Mouse (Mus musculus): ENCODE data around the gene Snx21. TPM values are rescaled to one million over a fixed set of nuclear protein-coding genes. Genes with fewer than 3 reads are reported as not detected.

The Snx21 gene
- total RNA-seq, 2 experiments from 2014 or later: 24.7 to 27.5 TPM

- peak; percentile 98 for DNase-seq (ENCODE audit: low spot score)
- intact Hi-C loops (cut with DNase I): no loop called here
Observed at GRCm38 (mm10) chr2:164769258-164770037, 16.2 kb upstream of the Snx21 start, which contains the start of gene Ube2c. Gene Ube2c (plus strand): TSS chr2:164769898.

GRCm38 (mm10) chr2:164770279-164770678 lies 15.3 kb upstream of the Snx21 start:
- intact Hi-C loops (cut with DNase I): no loop called here
- no peak for DNase-seq (ENCODE audit: low spot score)

- no peak for DNase-seq (ENCODE audit: low spot score)
- intact Hi-C loops (cut with DNase I): no loop called here
Observed at GRCm38 (mm10) chr2:164771123-164771522, 14.5 kb upstream of the Snx21 start.

- DNase-seq (ENCODE audit: low spot score): no peak
- intact Hi-C loops (cut with DNase I): no loop called here
Observed at GRCm38 (mm10) chr2:164773229-164773988, 12.2 kb upstream of the Snx21 start.

- intact Hi-C loops (cut with DNase I): no loop called here
- no peak for DNase-seq (ENCODE audit: low spot score)
Observed at GRCm38 (mm10) chr2:164773989-164774364, 11.6 kb upstream of the Snx21 start.

GRCm38 (mm10) chr2:164776130-164776529 lies 9.5 kb upstream of the Snx21 start:
- intact Hi-C loops (cut with DNase I): no loop called here
- no peak for DNase-seq (ENCODE audit: low spot score)

GRCm38 (mm10) chr2:164776801-164777200 lies 8.8 kb upstream of the Snx21 start:
- no peak for DNase-seq (ENCODE audit: low spot score)
- intact Hi-C loops (cut with DNase I): no loop called here

- DNase-seq (ENCODE audit: low spot score): no peak
- intact Hi-C loops (cut with DNase I): no loop called here
Observed at GRCm38 (mm10) chr2:164777246-164778014, 8.2 kb upstream of the Snx21 start.

- DNase-seq (ENCODE audit: low spot score): no peak
- intact Hi-C loops (cut with DNase I): no loop called here
Observed at GRCm38 (mm10) chr2:164778015-164778287, 7.7 kb upstream of the Snx21 start.

GRCm38 (mm10) chr2:164778809-164779208 lies 6.8 kb upstream of the Snx21 start:
- DNase-seq (ENCODE audit: low spot score): no peak
- intact Hi-C loops (cut with DNase I): no loop called here

GRCm38 (mm10) chr2:164779481-164780086 lies 6.0 kb upstream of the Snx21 start, which contains the start of gene Tnnc2:
Gene Tnnc2 (minus strand): TSS chr2:164779967.
- intact Hi-C loops (cut with DNase I): no loop called here
- DNase-seq (ENCODE audit: low spot score): no peak

- no peak for DNase-seq (ENCODE audit: low spot score)
- intact Hi-C loops (cut with DNase I): no loop called here
Observed at GRCm38 (mm10) chr2:164781876-164782275, 3.7 kb upstream of the Snx21 start.

GRCm38 (mm10) chr2:164783926-164784581 lies 1.6 kb upstream of the Snx21 start:
- intact Hi-C loops (cut with DNase I): no loop called here
- DNase-seq (ENCODE audit: low spot score): no peak

- DNase-seq (ENCODE audit: low spot score): no peak
- intact Hi-C loops (cut with DNase I): no loop called here
Observed at GRCm38 (mm10) chr2:164784869-164785420, 678 bp upstream of the Snx21 start.

- DNase-seq (ENCODE audit: low spot score): no peak
- intact Hi-C loops (cut with DNase I): no loop called here
Observed at GRCm38 (mm10) chr2:164786388-164786885, 814 bp downstream of the Snx21 start.

GRCm38 (mm10) chr2:164787032-164787431 lies 1.4 kb downstream of the Snx21 start:
- intact Hi-C loops (cut with DNase I): no loop called here
- no peak for DNase-seq (ENCODE audit: low spot score)

GRCm38 (mm10) chr2:164787779-164788178 lies 2.2 kb downstream of the Snx21 start:
- intact Hi-C loops (cut with DNase I): no loop called here
- no peak for DNase-seq (ENCODE audit: low spot score)

- no peak for DNase-seq (ENCODE audit: low spot score)
Observed at GRCm38 (mm10) chr2:164788411-164788810, 2.8 kb downstream of the Snx21 start.

GRCm38 (mm10) chr2:164790451-164790850 lies 4.8 kb downstream of the Snx21 start:
- intact Hi-C loops (cut with DNase I): loop anchor here (5.0 kb wide), 1 partner anchor 113 kb away; no protein-coding TSS in a partner anchor
- DNase-seq (ENCODE audit: low spot score): no peak

More at GRCm38 (mm10) chr2:164788411-164788810, 2.8 kb downstream of the Snx21 start:
- intact Hi-C loops (cut with DNase I): no loop called here

All from heart, postnatal 25 days (tissue).